Mouse (Mus musculus) stomach, embryonic 14.5 days (tissue): ENCODE data around the gene Mfsd6. TPM values are rescaled to one million over a fixed set of nuclear protein-coding genes. Genes with fewer than 3 reads are reported as not detected.

Experiments used
- ATAC-seq: fragments of 200-750 bp; cut with Nextera tagmentation; 2 replicates; pipeline ENCODE4 v1.8.0; 2017; ENCODE audit warnings: low read depth, moderate TSS enrichment; ENCODE audit not compliant: insufficient number of reproducible peaks, insufficient read depth, low FRiP score
- H3K27ac ChIP-seq: fragments of 300-500 bp; sonication (generic); 2 replicates; pipeline ENCODE4 v1.5.1; 2014; ENCODE audit warnings: mild to moderate bottlenecking, low read length, moderate library complexity, mixed read lengths
- H3K27me3 ChIP-seq: fragments of 300-500 bp; sonication (generic); 2 replicates; pipeline ENCODE4 v1.6.1; 2014; ENCODE audit warnings: low read length, control low read depth, mixed read lengths; ENCODE audit not compliant: control insufficient read depth, insufficient read depth
- H3K36me3 ChIP-seq: fragments of 300-500 bp; sonication (generic); 2 replicates; pipeline ENCODE4 v1.6.1; 2014; ENCODE audit warnings: mild to moderate bottlenecking, control low read depth, low read length, moderate library complexity, mixed read lengths; ENCODE audit not compliant: control insufficient read depth, insufficient read depth
- H3K4me1 ChIP-seq: fragments of 300-500 bp; sonication (generic); 2 replicates; pipeline ENCODE4 v1.6.1; 2014; ENCODE audit warnings: low read length, control low read depth, mixed read lengths; ENCODE audit not compliant: control insufficient read depth, insufficient read depth
- H3K4me2 ChIP-seq: fragments of 300-500 bp; sonication (generic); replicated peaks from 2 replicates; pipeline ENCODE4 v1.6.1; 2014; ENCODE audit warnings: low read depth, low read length, control low read depth
- H3K4me3 ChIP-seq: fragments of 300-500 bp; sonication (generic); 2 replicates; pipeline ENCODE4 v1.5.1; 2014; ENCODE audit warnings: low read depth, low read length, control low read depth
- H3K9ac ChIP-seq: fragments of 300-500 bp; sonication (generic); replicated peaks from 2 replicates; pipeline ENCODE4 v1.6.1; 2014; ENCODE audit warnings: low read depth, mild to moderate bottlenecking, control low read depth, low read length, moderate library complexity, mixed read lengths
- H3K9me3 ChIP-seq: fragments of 300-500 bp; sonication (generic); 2 replicates; pipeline ENCODE4 v1.6.1; 2016; ENCODE audit warnings: low read depth, low read length, control low read depth; ENCODE audit not compliant: control insufficient read depth
- WGBS: fragments of 180-500 bp; shearing (Covaris S2); extraction: QIAGEN DNeasy Blood & Tissue Kit; methylation state at CpG from one replicate; pipeline ENCODE4 v1.1.7; 2014; 5-methylcytosine and 5-hydroxymethylcytosine counted together
- polyA plus RNA-seq: library from polyadenylated mRNA; unstranded; fragments of >200 nt; fragmentation: Nextera tagmentation; extraction: Ambion mirVana; gene quantifications from 2 replicates; pipeline ENCODE4 v1.2.1, GENCODE M21; 2014

The Mfsd6 gene
- polyA plus RNA-seq, 1 experiment from 2014 or later, result 6.4 TPM

DNA sequence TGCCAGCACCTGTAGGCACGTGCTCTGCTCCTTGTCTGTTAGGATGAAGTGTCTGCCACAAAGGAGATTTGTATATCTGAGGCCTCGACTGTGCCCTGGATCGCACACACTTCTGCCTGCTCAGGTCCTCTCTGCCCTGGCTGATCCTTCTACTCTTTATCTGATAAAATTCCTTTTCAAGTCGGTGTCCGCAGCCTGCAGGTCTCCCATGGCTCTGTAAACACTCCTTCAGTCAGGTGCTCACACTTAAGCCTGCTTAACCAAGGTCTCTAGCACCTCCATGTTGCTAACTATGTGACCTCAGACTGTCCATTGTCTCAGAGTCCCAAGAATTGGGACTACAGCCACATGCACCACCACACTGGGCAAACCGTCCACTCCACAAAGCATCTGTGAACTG lies 87.0 kb downstream of the Mfsd6 start:
- H3K27ac ChIP-seq, result no peak overlapping the region
- no peak overlapping the region for H3K4me3 ChIP-seq
- H3K36me3 ChIP-seq, result peaks cover 6% of the 10 kb centered on the region; the same call in 1 of the 2 replicates
- H3K4me2 ChIP-seq, result no peak overlapping the region
- H3K9ac ChIP-seq, result no peak overlapping the region
- H3K9me3 ChIP-seq, result no peaks in the 10 kb centered on the region
- H3K27me3 ChIP-seq, result no peaks in the 10 kb centered on the region
- WGBS, result 56% methylated on average over 6 of the region's 6 CpGs
- no peaks in the 10 kb centered on the region for H3K4me1 ChIP-seq
- no peak for ATAC-seq

DNA sequence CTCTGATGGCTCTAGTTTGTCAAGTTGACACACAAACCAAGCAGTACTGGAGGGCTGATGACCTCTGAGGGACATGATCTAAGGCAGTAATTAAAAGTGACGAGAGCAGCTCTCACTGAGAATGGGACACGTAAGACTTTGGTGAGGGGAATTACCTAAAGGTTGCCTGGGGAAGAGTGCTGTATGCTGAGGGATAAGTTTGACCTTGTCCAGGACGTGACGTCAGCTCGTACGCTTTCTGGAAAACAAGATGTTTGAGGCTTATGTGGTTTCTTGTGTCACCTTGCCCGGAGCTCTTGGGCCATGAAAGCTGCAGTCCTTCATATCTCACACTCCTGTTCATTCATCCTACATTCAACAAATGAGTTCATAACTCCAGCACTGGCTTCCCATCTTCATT lies 88.2 kb downstream of the Mfsd6 start:
- H3K36me3 ChIP-seq, result peaks cover 6% of the 10 kb centered on the region; the same call in 1 of the 2 replicates
- H3K4me2 ChIP-seq, result no peak overlapping the region
- no peak overlapping the region for H3K9ac ChIP-seq
- H3K9me3 ChIP-seq, result no peaks in the 10 kb centered on the region
- no peaks in the 10 kb centered on the region for H3K4me1 ChIP-seq
- WGBS, result 89% methylated on average over 7 of the region's 7 CpGs
- no peak for ATAC-seq
- no peak overlapping the region for H3K27ac ChIP-seq
- no peak overlapping the region for H3K4me3 ChIP-seq
- H3K27me3 ChIP-seq, result no peaks in the 10 kb centered on the region

DNA sequence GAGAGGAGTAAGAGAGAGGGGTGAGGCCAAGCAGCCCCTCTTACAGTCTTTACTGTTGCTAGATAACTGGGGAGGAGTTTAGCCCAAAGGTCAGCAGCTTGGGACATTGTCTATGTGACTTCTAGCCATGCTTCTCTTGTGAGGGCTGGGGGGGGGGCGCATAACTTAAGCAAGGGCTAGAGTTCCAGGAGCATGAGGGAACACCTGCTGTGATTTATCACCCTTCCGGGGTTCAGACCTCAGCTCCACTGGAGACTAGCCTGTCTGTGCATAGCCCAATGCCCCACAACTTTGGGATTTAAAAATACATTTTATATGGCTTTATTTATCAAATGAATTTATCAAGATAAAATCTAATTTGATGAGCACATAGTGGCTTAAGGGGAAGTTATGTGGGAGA lies 89.2 kb downstream of the Mfsd6 start:
- no peaks in the 10 kb centered on the region for H3K27me3 ChIP-seq
- no peaks in the 10 kb centered on the region for H3K4me1 ChIP-seq
- WGBS, result 93% methylated on average over 2 of the region's 2 CpGs
- H3K36me3 ChIP-seq, result peaks cover 6% of the 10 kb centered on the region; the same call in 1 of the 2 replicates
- H3K4me3 ChIP-seq, result no peak overlapping the region
- no peak overlapping the region for H3K27ac ChIP-seq
- ATAC-seq, result no peak
- no peak overlapping the region for H3K4me2 ChIP-seq
- H3K9ac ChIP-seq, result no peak overlapping the region
- no peaks in the 10 kb centered on the region for H3K9me3 ChIP-seq

DNA sequence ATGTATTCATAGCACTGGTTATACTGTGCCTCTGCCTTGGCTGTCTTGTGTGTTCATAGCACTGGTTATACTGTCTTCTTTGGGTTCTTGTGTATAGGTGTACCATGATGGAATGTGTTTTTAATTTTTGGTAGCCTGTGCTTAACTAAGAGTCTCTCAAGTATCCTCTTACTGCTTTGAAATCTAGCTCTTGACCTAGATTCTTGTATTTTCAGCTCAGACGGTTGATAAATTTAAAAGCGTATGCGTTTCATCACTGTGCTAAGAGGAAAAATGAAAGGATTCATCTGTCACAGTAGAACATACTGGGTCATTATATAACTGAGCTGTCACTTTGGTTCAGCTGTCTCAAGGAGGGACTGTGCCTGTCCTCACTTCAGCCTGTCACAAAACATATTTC lies 91.3 kb downstream of the Mfsd6 start:
- WGBS, result 88% methylated on average over 3 of the region's 3 CpGs
- H3K27ac ChIP-seq, result no peak overlapping the region
- no peak for ATAC-seq
- H3K27me3 ChIP-seq, result no peaks in the 10 kb centered on the region
- H3K9me3 ChIP-seq, result no peaks in the 10 kb centered on the region
- no peak overlapping the region for H3K4me2 ChIP-seq
- H3K9ac ChIP-seq, result no peak overlapping the region
- H3K4me1 ChIP-seq, result peaks cover 6% of the 10 kb centered on the region; the same call in 1 of the 2 replicates
- H3K36me3 ChIP-seq, result peaks cover 6% of the 10 kb centered on the region; the same call in 1 of the 2 replicates
- no peak overlapping the region for H3K4me3 ChIP-seq

DNA sequence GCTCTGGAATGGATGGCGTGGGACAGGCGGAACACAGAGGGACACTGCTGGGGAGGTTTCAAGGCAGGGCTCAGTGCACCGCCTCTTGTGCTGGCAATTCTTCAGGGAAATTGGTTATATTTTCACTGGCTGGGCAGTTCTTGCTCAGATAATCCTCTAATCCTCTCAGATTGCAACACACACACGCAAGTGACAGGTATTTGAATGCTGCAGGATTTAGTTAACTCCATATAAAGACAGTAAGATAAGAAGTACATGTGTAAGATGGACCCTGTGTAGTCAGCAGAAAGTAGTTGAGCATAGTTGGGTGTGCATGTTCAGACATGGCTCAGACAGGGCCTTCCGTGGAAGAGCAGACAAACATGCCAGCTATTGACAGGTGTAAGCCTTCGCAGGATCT lies 93.0 kb downstream of the Mfsd6 start:
- H3K9ac ChIP-seq, result no peak overlapping the region
- H3K9me3 ChIP-seq, result no peaks in the 10 kb centered on the region
- no peak overlapping the region for H3K4me2 ChIP-seq
- WGBS, result 78% methylated on average over 6 of the region's 6 CpGs
- no peak overlapping the region for H3K4me3 ChIP-seq
- no peak for ATAC-seq
- no peak overlapping the region for H3K27ac ChIP-seq
- H3K36me3 ChIP-seq, result peaks cover 6% of the 10 kb centered on the region; the same call in 1 of the 2 replicates
- peaks cover 6% of the 10 kb centered on the region; the same call in 1 of the 2 replicates for H3K4me1 ChIP-seq
- H3K27me3 ChIP-seq, result no peaks in the 10 kb centered on the region

DNA sequence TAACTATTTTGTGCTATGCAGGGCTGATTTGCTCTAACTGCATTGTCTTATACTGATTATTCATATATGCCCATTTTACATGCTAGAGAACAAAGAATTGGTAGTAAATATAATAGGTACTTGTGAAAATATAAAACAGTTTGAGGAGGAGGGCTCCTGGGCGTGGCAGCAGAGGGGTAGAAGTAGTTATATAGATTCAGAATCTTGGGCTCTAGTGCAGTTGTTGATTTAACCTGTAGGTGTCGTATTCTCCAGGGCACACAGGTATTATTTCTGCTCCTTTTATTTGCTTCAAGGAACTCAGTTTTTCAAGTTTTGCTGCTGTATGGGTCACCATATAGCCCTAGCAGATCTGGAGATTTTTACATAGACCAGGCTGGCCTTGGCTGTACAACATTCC lies 95.7 kb downstream of the Mfsd6 start:
- Histone ChIP-seq H3K27me3 (no peaks in the 10 kb centered on the region), H3K4me3 (peak overlapping the region; percentile 89; the same call in 1 of the 2 replicates), H3K4me1 (peaks cover 6% of the 10 kb centered on the region; the same call in 1 of the 2 replicates), H3K9me3 (no peaks in the 10 kb centered on the region), H3K9ac (no peak overlapping the region), H3K27ac (no peak overlapping the region), H3K4me2 (peak overlapping the region; percentile 66), H3K36me3 (no peaks in the 10 kb centered on the region)
- WGBS, result 60% methylated on average over 2 of the region's 2 CpGs
- no peak for ATAC-seq

DNA sequence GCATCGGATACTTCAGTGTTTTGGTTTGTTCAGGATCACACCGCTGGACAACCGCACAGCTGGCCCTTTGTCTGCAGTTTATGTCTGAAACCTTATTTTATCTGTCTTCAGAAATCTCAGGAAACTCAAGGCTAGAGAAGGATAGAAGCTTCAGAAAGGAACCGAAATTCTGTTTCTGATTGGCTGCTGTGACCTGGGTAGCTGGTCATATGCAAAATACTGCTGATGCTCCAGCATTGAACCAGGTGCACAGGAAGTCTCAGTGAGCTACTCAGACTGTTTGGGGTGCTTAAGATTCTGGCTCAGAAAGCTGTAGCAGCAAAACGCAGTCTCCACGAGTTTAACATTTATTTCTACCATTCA lies 96.3 kb downstream of the Mfsd6 start:
- Histone ChIP-seq H3K4me2 (peak overlapping the region; percentile 66), H3K9me3 (no peaks in the 10 kb centered on the region), H3K9ac (peak overlapping the region; percentile 64), H3K4me3 (peak overlapping the region; percentile 89), H3K27ac (peak overlapping the region; percentile 81; the same call in 1 of the 2 replicates), H3K36me3 (no peaks in the 10 kb centered on the region), H3K4me1 (peaks cover 6% of the 10 kb centered on the region; the same call in 1 of the 2 replicates), H3K27me3 (no peaks in the 10 kb centered on the region)
- WGBS, result 0% methylated on average over 6 of the region's 6 CpGs
- peak; percentile 77; the same call in 1 of the 2 replicates for ATAC-seq

DNA sequence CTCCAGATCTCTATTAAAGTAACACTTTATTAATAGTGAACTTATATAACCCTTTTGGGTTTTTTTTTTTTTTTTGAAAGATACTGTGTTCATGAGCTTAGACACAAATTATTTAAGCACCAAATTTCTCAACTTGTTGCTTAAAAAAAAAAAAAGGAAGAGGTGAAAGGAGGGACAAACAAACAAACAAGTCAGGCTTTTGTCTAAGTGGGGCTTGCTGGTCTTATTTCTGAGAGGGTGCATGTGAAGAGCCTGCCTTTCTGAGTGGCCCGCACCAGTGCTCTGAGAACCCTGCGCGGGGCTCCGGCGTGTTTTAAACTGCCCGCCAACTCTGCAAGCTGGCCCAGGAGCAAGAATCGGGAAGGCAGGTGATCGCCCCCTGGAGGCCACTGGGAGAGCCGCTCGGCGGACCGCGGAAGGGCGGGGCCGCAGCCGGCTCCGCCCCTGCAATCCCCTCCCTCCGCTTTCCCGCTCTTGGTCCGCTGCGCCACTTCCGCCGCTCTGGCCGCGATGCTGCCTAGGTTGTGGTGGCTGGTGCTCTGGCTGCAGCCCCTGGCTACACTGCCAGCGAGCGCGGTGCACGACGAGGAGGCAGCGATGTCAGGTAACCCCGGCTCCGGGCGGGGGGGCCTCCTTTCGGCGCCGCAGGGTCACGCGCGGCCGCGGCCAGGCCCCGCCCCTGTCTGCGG lies 96.9 kb downstream of the Mfsd6 start, which contains the start of gene Nemp2:
Nemp2 (plus strand) TSS at position 456 of the 689 bp plus-strand sequence.
- peak within 1 kb of the TSS; percentile 64 for H3K9ac ChIP-seq
- no peaks in the 10 kb centered on the region for H3K9me3 ChIP-seq
- H3K4me1 ChIP-seq, result peaks cover 6% of the 10 kb centered on the region; the same call in 1 of the 2 replicates
- under 1% methylated on average over 44 of the region's 44 CpGs for WGBS
- H3K4me2 ChIP-seq, result peak within 1 kb of the TSS; percentile 66
- H3K36me3 ChIP-seq, result no peaks in the 10 kb centered on the region
- peak; percentile 92 for ATAC-seq
- peak within 1 kb of the TSS; percentile 89 for H3K4me3 ChIP-seq
- H3K27ac ChIP-seq, result peak within 1 kb of the TSS; percentile 81; the same call in 1 of the 2 replicates
- H3K27me3 ChIP-seq, result no peaks in the 10 kb centered on the region
